Mouse (Mus musculus) forebrain, embryonic 11.5 days (tissue): ENCODE measurements at regions not wholly inside any gene's neighbourhood (a gene's known extent, or its start where the extent isn't known, plus 50 kb on each side); places are given as distances from the start of the nearest gene placed in this dataset.
A peak's percentile ranks its signal among the peaks of the same experiment; 100 is the strongest.

ENCODE experiments used
- ATAC-seq: fragments of 200-750 bp; cut with Nextera tagmentation; replicated peaks from 2 replicates; pipeline ENCODE4 v1.8.0; 2017; ENCODE audit warnings: moderate TSS enrichment; ENCODE audit not compliant: low FRiP score
- DNase-seq: peaks from one replicate; pipeline ENCODE4 v3.0.0-alpha.2; 2017; ENCODE audit warnings: low spot score
- H3K27ac ChIP-seq: fragments of 300-500 bp; sonication (generic); 2 replicates; pipeline ENCODE4 v1.5.1; 2014; ENCODE audit warnings: low read depth, low read length
- H3K27me3 ChIP-seq: fragments of 300-500 bp; sonication (generic); 2 replicates; pipeline ENCODE4 v1.6.1; 2014; ENCODE audit warnings: mild to moderate bottlenecking, low read length, mixed read lengths; ENCODE audit not compliant: control insufficient read depth, insufficient read depth
- H3K36me3 ChIP-seq: fragments of 300-500 bp; sonication (generic); 2 replicates; pipeline ENCODE4 v1.6.1; 2014; ENCODE audit warnings: mild to moderate bottlenecking, low read length, moderate library complexity, mixed read lengths; ENCODE audit not compliant: control insufficient read depth, insufficient read depth
- H3K4me1 ChIP-seq: fragments of 300-500 bp; sonication (generic); replicated peaks from 2 replicates; pipeline ENCODE4 v1.6.1; 2014; ENCODE audit warnings: low read length, mixed read lengths; ENCODE audit not compliant: control insufficient read depth, insufficient read depth
- H3K4me2 ChIP-seq: fragments of 300-500 bp; sonication (generic); 2 replicates; pipeline ENCODE4 v1.6.1; 2014; ENCODE audit warnings: low read depth, mild to moderate bottlenecking, low read length, moderate library complexity, mixed read lengths; ENCODE audit not compliant: severe bottlenecking
- H3K4me3 ChIP-seq: fragments of 300-500 bp; sonication (generic); 2 replicates; pipeline ENCODE4 v1.5.1; 2014; ENCODE audit warnings: low read depth, low read length
- H3K9ac ChIP-seq: fragments of 300-500 bp; sonication (generic); 2 replicates; pipeline ENCODE4 v1.6.1; 2014; ENCODE audit warnings: low read length
- H3K9me3 ChIP-seq: fragments of 300-500 bp; sonication (generic); 2 replicates; pipeline ENCODE4 v1.6.1; 2016; ENCODE audit warnings: low read length, mixed read lengths; ENCODE audit not compliant: control insufficient read depth
- WGBS: fragments of 180-500 bp; shearing (Covaris S2); extraction: QIAGEN DNeasy Blood & Tissue Kit; methylation state at CpG from one replicate; pipeline ENCODE4 v1.1.7; 2014; 5-methylcytosine and 5-hydroxymethylcytosine counted together

GRCm38 (mm10) chr15:56378511-56378910 is 1098.9 kb downstream of the Slc22a22 start:
- no peak overlapping the region for H3K4me3 ChIP-seq
- 56% methylated on average over 1 of the region's 1 CpGs for WGBS
- no peak overlapping the region for H3K9ac ChIP-seq
- DNase-seq, result no peak
- no peak for ATAC-seq
- H3K4me2 ChIP-seq, result no peak overlapping the region
- H3K36me3 ChIP-seq, result no peaks in the 10 kb centered on the region
- no peaks in the 10 kb centered on the region for H3K27me3 ChIP-seq
- H3K27ac ChIP-seq, result no peak overlapping the region
- H3K4me1 ChIP-seq, result no peaks in the 10 kb centered on the region
- H3K9me3 ChIP-seq, result no peaks in the 10 kb centered on the region

GRCm38 (mm10) chr15:56350903-56351302 is 1126.5 kb downstream of the Slc22a22 start:
- WGBS, result 81% methylated on average over 5 of the region's 5 CpGs

GRCm38 (mm10) chr15:56346111-56346510 is 1131.3 kb downstream of the Slc22a22 start:
- Histone ChIP-seq H3K9me3 (no peaks in the 10 kb centered on the region), H3K27ac (no peak overlapping the region), H3K4me3 (no peak overlapping the region), H3K4me1 (no peaks in the 10 kb centered on the region), H3K36me3 (no peaks in the 10 kb centered on the region), H3K27me3 (no peaks in the 10 kb centered on the region), H3K9ac (no peak overlapping the region), H3K4me2 (no peak overlapping the region)
- WGBS, result 68% methylated on average over 2 of the region's 2 CpGs
- ATAC-seq, result no peak
- no peak for DNase-seq

More at GRCm38 (mm10) chr15:56350903-56351302, 1126.5 kb downstream of the Slc22a22 start:
- Histone ChIP-seq H3K36me3 (no peaks in the 10 kb centered on the region), H3K4me3 (no peak overlapping the region), H3K27me3 (no peaks in the 10 kb centered on the region), H3K9me3 (no peaks in the 10 kb centered on the region), H3K27ac (no peak overlapping the region), H3K9ac (no peak overlapping the region), H3K4me1 (no peaks in the 10 kb centered on the region), H3K4me2 (no peak overlapping the region)
- DNase-seq (no peak), ATAC-seq (no peak)

- Histone ChIP-seq H3K27me3 (no peaks in the 10 kb centered on the region), H3K4me1 (no peaks in the 10 kb centered on the region), H3K4me2 (no peak overlapping the region), H3K36me3 (no peaks in the 10 kb centered on the region), H3K4me3 (no peak overlapping the region), H3K9ac (no peak overlapping the region), H3K27ac (no peak overlapping the region), H3K9me3 (no peaks in the 10 kb centered on the region)
- ATAC-seq (no peak), DNase-seq (no peak)
- 85% methylated on average over 2 of the region's 2 CpGs for WGBS
Measured at GRCm38 (mm10) chr15:56344973-56345372, 1132.5 kb downstream of the Slc22a22 start.

DNA sequence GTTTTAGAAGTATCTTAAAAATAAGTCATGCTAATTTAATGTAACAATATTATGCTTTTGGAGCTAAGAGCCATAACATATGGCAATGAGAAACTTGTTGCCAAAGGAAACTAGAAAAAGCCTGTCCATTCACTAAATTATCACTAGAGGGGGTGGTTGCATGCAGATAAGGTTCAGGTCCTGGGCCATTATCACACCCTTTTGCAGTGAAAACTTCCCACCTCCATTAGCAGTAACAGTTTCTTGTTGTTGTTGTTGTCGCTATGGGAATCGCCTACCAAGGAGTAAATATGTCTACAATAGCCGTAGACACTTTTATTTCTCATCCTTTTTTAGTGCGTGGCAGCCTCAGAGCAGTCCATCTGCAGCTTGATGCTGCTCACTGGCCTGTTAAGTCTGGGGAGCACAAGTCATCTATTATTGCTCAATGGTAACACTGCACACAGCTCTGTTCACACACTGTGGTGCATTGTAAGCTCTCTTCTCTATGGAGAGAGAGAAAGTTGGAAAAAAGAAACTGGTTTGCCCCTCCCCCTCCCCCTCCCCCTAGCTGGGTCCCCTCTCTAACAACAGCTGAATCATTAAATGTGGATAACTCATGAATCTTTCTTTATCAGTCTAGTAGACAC is 1133.0 kb downstream of the Slc22a22 start:
- WGBS, result 35% methylated on average over 4 of the region's 4 CpGs

DNA sequence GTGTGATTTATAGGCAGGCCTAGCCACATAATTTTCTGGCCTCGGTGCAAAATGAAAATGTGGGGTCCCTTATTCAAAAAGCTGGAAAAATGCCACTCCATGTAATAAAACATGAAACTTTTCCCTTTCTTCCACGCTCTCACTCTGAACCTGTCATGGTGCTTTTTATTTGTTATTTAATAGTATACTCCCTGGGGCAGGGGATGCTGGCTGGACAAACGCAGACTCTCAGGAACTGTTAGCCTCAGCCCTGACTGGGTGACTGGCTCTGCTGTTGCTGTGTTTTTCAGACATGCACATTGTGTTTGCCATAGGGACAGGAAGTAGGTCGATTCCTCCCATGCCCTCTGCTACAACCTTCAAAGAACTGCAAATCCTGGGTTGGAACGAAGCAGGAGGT is 1139.5 kb downstream of the Slc22a22 start:
- H3K27me3 ChIP-seq, result no peaks in the 10 kb centered on the region
- no peak overlapping the region for H3K4me3 ChIP-seq
- no peak overlapping the region for H3K27ac ChIP-seq
- no peaks in the 10 kb centered on the region for H3K36me3 ChIP-seq
- no peak overlapping the region for H3K4me2 ChIP-seq
- H3K9me3 ChIP-seq, result no peaks in the 10 kb centered on the region
- H3K9ac ChIP-seq, result no peak overlapping the region
- DNase-seq, result no peak
- WGBS, result 71% methylated on average over 5 of the region's 5 CpGs
- no peak for ATAC-seq
- no peaks in the 10 kb centered on the region for H3K4me1 ChIP-seq

More for the DNA sequence above, 1133.0 kb downstream of the Slc22a22 start:
- Histone ChIP-seq H3K27ac (no peak overlapping the region), H3K4me3 (no peak overlapping the region), H3K36me3 (no peaks in the 10 kb centered on the region), H3K9ac (no peak overlapping the region), H3K4me1 (no peaks in the 10 kb centered on the region), H3K4me2 (no peak overlapping the region), H3K9me3 (no peaks in the 10 kb centered on the region), H3K27me3 (no peaks in the 10 kb centered on the region)
- ATAC-seq, result peak; percentile 56; the same call in 1 of the 2 replicates
- DNase-seq, result no peak

- 42% methylated on average over 5 of the region's 5 CpGs for WGBS
- Histone ChIP-seq H3K9ac (no peak overlapping the region), H3K36me3 (no peaks in the 10 kb centered on the region), H3K27me3 (no peaks in the 10 kb centered on the region), H3K4me1 (no peaks in the 10 kb centered on the region), H3K9me3 (no peaks in the 10 kb centered on the region), H3K4me2 (no peak overlapping the region), H3K27ac (no peak overlapping the region), H3K4me3 (no peak overlapping the region)
- DNase-seq (peak; percentile 76), ATAC-seq (peak; percentile 44)
Measured at GRCm38 (mm10) chr15:56336449-56336848, 1141.0 kb downstream of the Slc22a22 start.

DNA sequence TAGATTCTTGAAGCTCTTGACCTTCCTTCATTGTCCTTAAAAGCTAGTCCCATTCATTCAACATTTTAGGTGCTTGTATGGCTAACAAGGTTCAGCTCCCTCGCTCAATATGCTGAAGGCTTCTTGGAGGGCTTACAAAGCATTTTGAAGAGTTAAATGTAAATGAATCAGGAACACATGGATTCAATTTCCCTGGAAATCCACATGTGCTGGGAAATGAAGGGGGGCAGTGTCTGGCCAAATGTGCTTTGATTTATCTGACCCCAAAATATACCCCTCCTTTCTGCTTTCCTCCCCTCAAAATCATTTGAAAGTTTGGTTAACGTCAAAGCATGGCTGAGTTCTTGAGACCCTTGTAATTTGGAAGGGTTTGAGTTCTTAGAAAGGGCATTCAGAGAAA is 1142.4 kb downstream of the Slc22a22 start:
- no peaks in the 10 kb centered on the region for H3K36me3 ChIP-seq
- H3K9ac ChIP-seq, result no peak overlapping the region
- no peak overlapping the region for H3K4me3 ChIP-seq
- no peaks in the 10 kb centered on the region for H3K4me1 ChIP-seq
- no peak overlapping the region for H3K27ac ChIP-seq
- H3K4me2 ChIP-seq, result no peak overlapping the region
- 66% methylated on average over 2 of the region's 2 CpGs for WGBS
- DNase-seq, result no peak
- ATAC-seq, result no peak
- H3K9me3 ChIP-seq, result no peaks in the 10 kb centered on the region
- no peaks in the 10 kb centered on the region for H3K27me3 ChIP-seq

GRCm38 (mm10) chr15:56320501-56320900 is 1156.9 kb downstream of the Slc22a22 start:
- no peak overlapping the region for H3K9ac ChIP-seq
- H3K4me2 ChIP-seq, result no peak overlapping the region
- no peak for ATAC-seq
- H3K4me3 ChIP-seq, result no peak overlapping the region
- no peaks in the 10 kb centered on the region for H3K9me3 ChIP-seq
- no peak for DNase-seq
- no peaks in the 10 kb centered on the region for H3K4me1 ChIP-seq
- H3K36me3 ChIP-seq, result no peaks in the 10 kb centered on the region
- no peaks in the 10 kb centered on the region for H3K27me3 ChIP-seq
- H3K27ac ChIP-seq, result no peak overlapping the region
